Mouse (Mus musculus) stomach, embryonic 14.5 days (tissue): ENCODE measurements around the gene Gm42791. TPM values are rescaled to one million over a fixed set of nuclear protein-coding genes. Genes with fewer than 3 reads are reported as not detected.

Experiments
- polyA plus RNA-seq: library from polyadenylated mRNA; unstranded; fragments of >200 nt; fragmentation: Nextera tagmentation; extraction: Ambion mirVana; gene quantifications from 2 replicates; pipeline ENCODE4 v1.2.1, GENCODE M21; 2014

Gm42791 gene
- polyA plus RNA-seq, 1 experiment from 2014 or later = not detected

Other genes starting within 250 kb of the Gm42791 start
- 13.0 and 14.9 TPM in 2 replicates for gene Katnal1, start 65.8 kb downstream of the Gm42791 start, polyA plus RNA-seq
- gene Uspl1, start 189.2 kb upstream of the Gm42791 start, polyA plus RNA-seq = 51.6 and 54.4 TPM in 2 replicates
- 1,555 and 1,628 TPM in 2 replicates for gene Hmgb1, start 189.3 kb upstream of the Gm42791 start, polyA plus RNA-seq